Mouse (Mus musculus): Measurements from ENCODE around the gene Kank2. TPM values are rescaled to one million over a fixed set of nuclear protein-coding genes. Genes with fewer than 3 reads are reported as not detected.
A peak's percentile ranks its signal among the peaks of the same experiment; 100 is the strongest.

Kank2 gene
- polyA plus RNA-seq, 1 experiment from 2014 or later: 9.9 TPM

DNA sequence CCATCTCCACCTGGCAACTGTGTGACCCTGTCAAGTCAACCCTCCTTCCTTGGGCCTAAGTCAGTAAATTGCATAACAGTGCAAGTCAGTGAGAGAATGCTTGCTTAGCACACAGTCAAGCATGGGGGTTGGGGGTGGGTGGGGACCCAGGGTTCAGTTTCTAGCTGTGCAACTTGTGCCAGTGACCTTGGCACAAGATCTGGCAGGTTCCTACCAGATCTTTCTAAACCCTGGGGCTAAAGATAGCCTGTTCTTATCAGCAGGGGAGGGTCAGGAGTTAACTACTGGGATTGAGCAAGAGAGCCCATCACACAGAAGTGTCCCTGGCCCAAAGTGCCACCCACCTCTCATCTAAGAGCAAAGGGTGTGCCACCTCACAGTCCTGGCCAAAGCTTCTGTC, 36.4 kb downstream of the Kank2 start:
- Histone ChIP-seq H3K36me3 (ENCODE audit: control insufficient read depth, insufficient read depth, low read length) (no peaks in the 10 kb centered on the region), H3K4me2 (ENCODE audit: low read depth, low read length) (no peak overlapping the region), H3K27me3 (replicated peaks; ENCODE audit: control insufficient read depth, insufficient read depth, low read length) (no peaks in the 10 kb centered on the region), H3K9ac (ENCODE audit: low read depth, low read length) (no peak overlapping the region), H3K4me1 (ENCODE audit: control insufficient read depth, insufficient read depth, low read length) (peaks cover 14% of the 10 kb centered on the region), H3K27ac (ENCODE audit: low read length) (peak overlapping the region; percentile 34; the same call in 1 of the 2 replicates), H3K9me3 (ENCODE audit: control insufficient read depth, low read length) (no peaks in the 10 kb centered on the region), H3K4me3 (ENCODE audit: low read length) (no peak overlapping the region)
- ATAC-seq: peak; percentile 49

GRCm38 (mm10) chr9:21760155-21761088, 38.1 kb downstream of the Kank2 start, which contains the start of gene Spc24:
Spc24 (minus strand) TSS chr9:21760303.
- Histone ChIP-seq H3K9me3 (ENCODE audit: control insufficient read depth, low read length) (no peaks in the 10 kb centered on the region), H3K36me3 (ENCODE audit: control insufficient read depth, insufficient read depth, low read length) (peaks cover 8% of the 10 kb centered on the region), H3K4me1 (ENCODE audit: control insufficient read depth, insufficient read depth, low read length) (peaks cover 14% of the 10 kb centered on the region), H3K27me3 (replicated peaks; ENCODE audit: control insufficient read depth, insufficient read depth, low read length) (no peaks in the 10 kb centered on the region), H3K4me3 (ENCODE audit: low read length) (peak within 1 kb of the TSS; percentile 89), H3K9ac (ENCODE audit: low read depth, low read length) (peak within 1 kb of the TSS; percentile 86), H3K4me2 (ENCODE audit: low read depth, low read length) (peak within 1 kb of the TSS; percentile 73), H3K27ac (ENCODE audit: low read length) (peak within 1 kb of the TSS; percentile 59)
- ATAC-seq: peak; percentile 94
- WGBS: under 1% methylated on average over 52 of the region's 54 CpGs

- peak overlapping the region; percentile 59 for H3K27ac ChIP-seq (ENCODE audit: low read length)
- no peaks in the 10 kb centered on the region for H3K27me3 ChIP-seq (replicated peaks; ENCODE audit: control insufficient read depth, insufficient read depth, low read length)
- no peak; the same call in none of the 2 replicates for ATAC-seq
- H3K9ac ChIP-seq (ENCODE audit: low read depth, low read length): peak overlapping the region; percentile 86
- H3K4me3 ChIP-seq (ENCODE audit: low read length): peak overlapping the region; percentile 89
- H3K4me2 ChIP-seq (ENCODE audit: low read depth, low read length): peak overlapping the region; percentile 73
- H3K36me3 ChIP-seq (ENCODE audit: control insufficient read depth, insufficient read depth, low read length): peaks cover 8% of the 10 kb centered on the region
- no peaks in the 10 kb centered on the region for H3K9me3 ChIP-seq (ENCODE audit: control insufficient read depth, low read length)
- WGBS: under 1% methylated on average over 20 of the region's 20 CpGs
- peaks cover 15% of the 10 kb centered on the region for H3K4me1 ChIP-seq (ENCODE audit: control insufficient read depth, insufficient read depth, low read length)
These were observed 38.8 kb downstream of the Kank2 start for GRCm38 (mm10) chr9:21759718-21760117.

- Histone ChIP-seq H3K27me3 (replicated peaks; ENCODE audit: control insufficient read depth, insufficient read depth, low read length) (no peaks in the 10 kb centered on the region), H3K4me1 (ENCODE audit: control insufficient read depth, insufficient read depth, low read length) (peaks cover 24% of the 10 kb centered on the region), H3K9me3 (ENCODE audit: control insufficient read depth, low read length) (no peaks in the 10 kb centered on the region), H3K4me3 (ENCODE audit: low read length) (peak overlapping the region; percentile 89), H3K4me2 (ENCODE audit: low read depth, low read length) (peak overlapping the region; percentile 73), H3K27ac (ENCODE audit: low read length) (no peak overlapping the region), H3K36me3 (ENCODE audit: control insufficient read depth, insufficient read depth, low read length) (peaks cover 8% of the 10 kb centered on the region), H3K9ac (ENCODE audit: low read depth, low read length) (peak overlapping the region; percentile 86)
- no peak for ATAC-seq
- 53% methylated on average over 14 of the region's 14 CpGs for WGBS
These were observed 39.7 kb downstream of the Kank2 start for GRCm38 (mm10) chr9:21758576-21759529.

GRCm38 (mm10) chr9:21754516-21755321, 43.8 kb downstream of the Kank2 start:
- Histone ChIP-seq H3K27ac (ENCODE audit: low read length) (no peak overlapping the region; the same call in 1 of the 2 replicates), H3K4me3 (ENCODE audit: low read length) (no peak overlapping the region), H3K9me3 (ENCODE audit: control insufficient read depth, low read length) (no peaks in the 10 kb centered on the region), H3K4me1 (ENCODE audit: control insufficient read depth, insufficient read depth, low read length) (peaks cover 37% of the 10 kb centered on the region), H3K9ac (ENCODE audit: low read depth, low read length) (peak overlapping the region; percentile 37; the same call in 1 of the 2 replicates), H3K27me3 (replicated peaks; ENCODE audit: control insufficient read depth, insufficient read depth, low read length) (no peaks in the 10 kb centered on the region), H3K36me3 (ENCODE audit: control insufficient read depth, insufficient read depth, low read length) (peaks cover 8% of the 10 kb centered on the region), H3K4me2 (ENCODE audit: low read depth, low read length) (no peak overlapping the region)
- WGBS: 76% methylated on average over 13 of the region's 13 CpGs
- no peak for ATAC-seq

GRCm38 (mm10) chr9:21754003-21754402, 44.5 kb downstream of the Kank2 start:
- H3K4me2 ChIP-seq (ENCODE audit: low read depth, low read length): no peak overlapping the region
- H3K4me3 ChIP-seq (ENCODE audit: low read length): no peak overlapping the region
- H3K27ac ChIP-seq (ENCODE audit: low read length): 0 out of 2 replicates have a peak overlapping the region, but pooled peaks have one; percentile 6
- no peaks in the 10 kb centered on the region for H3K27me3 ChIP-seq (replicated peaks; ENCODE audit: control insufficient read depth, insufficient read depth, low read length)
- H3K9me3 ChIP-seq (ENCODE audit: control insufficient read depth, low read length): no peaks in the 10 kb centered on the region
- peaks cover 33% of the 10 kb centered on the region for H3K4me1 ChIP-seq (ENCODE audit: control insufficient read depth, insufficient read depth, low read length)
- H3K9ac ChIP-seq (ENCODE audit: low read depth, low read length): 0 out of 2 replicates have a peak overlapping the region, but pooled peaks have one; percentile 37
- 55% methylated on average over 2 of the region's 2 CpGs for WGBS
- peak; percentile 64 for ATAC-seq
- peaks cover 12% of the 10 kb centered on the region for H3K36me3 ChIP-seq (ENCODE audit: control insufficient read depth, insufficient read depth, low read length)

DNA sequence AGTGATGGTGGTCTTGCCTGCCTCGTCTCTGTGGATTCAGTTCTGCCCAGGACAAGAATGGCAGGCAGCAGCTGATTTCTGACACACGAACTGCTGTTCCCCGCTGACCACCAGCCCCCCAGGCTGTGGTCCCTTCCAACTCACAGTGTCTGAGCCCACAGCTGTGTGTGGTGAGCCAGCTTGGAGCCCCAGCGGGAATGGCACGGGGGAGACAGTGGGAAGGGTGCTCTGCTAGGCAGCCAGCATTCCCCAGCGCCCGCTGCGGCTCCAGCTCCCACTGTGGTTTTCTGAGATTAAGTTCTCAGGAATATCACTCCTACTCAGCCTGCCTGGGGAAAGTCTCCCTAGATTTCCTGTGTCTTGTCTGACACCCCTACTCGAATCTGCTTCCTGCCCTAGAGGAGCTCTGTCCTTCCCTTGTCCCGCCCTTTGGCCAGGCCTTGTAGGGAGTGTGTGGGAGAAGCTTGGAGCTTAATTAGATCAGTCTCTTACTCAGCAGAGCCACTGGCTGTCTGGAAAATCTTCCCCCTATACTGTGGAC, 46.2 kb downstream of the Kank2 start:
- WGBS: 47% methylated on average over 10 of the region's 10 CpGs

GRCm38 (mm10) chr9:21751347-21751746, 47.2 kb downstream of the Kank2 start:
- Histone ChIP-seq H3K9me3 (ENCODE audit: control insufficient read depth, low read length) (no peaks in the 10 kb centered on the region), H3K4me2 (ENCODE audit: low read depth, low read length) (no peak overlapping the region), H3K27ac (ENCODE audit: low read length) (peak overlapping the region; percentile 94), H3K4me1 (ENCODE audit: control insufficient read depth, insufficient read depth, low read length) (peaks cover 30% of the 10 kb centered on the region), H3K4me3 (ENCODE audit: low read length) (no peak overlapping the region), H3K36me3 (ENCODE audit: control insufficient read depth, insufficient read depth, low read length) (peaks cover 31% of the 10 kb centered on the region), H3K27me3 (replicated peaks; ENCODE audit: control insufficient read depth, insufficient read depth, low read length) (no peaks in the 10 kb centered on the region), H3K9ac (ENCODE audit: low read depth, low read length) (no peak overlapping the region)
- 62% methylated on average over 6 of the region's 6 CpGs for WGBS
- no peak for ATAC-seq

More for the DNA sequence above, 46.2 kb downstream of the Kank2 start:
- peak; percentile 70 for ATAC-seq
- Histone ChIP-seq H3K9ac (ENCODE audit: low read depth, low read length) (peak overlapping the region; percentile 56), H3K27ac (ENCODE audit: low read length) (peak overlapping the region; percentile 94), H3K27me3 (replicated peaks; ENCODE audit: control insufficient read depth, insufficient read depth, low read length) (no peaks in the 10 kb centered on the region), H3K4me1 (ENCODE audit: control insufficient read depth, insufficient read depth, low read length) (peaks cover 30% of the 10 kb centered on the region), H3K36me3 (ENCODE audit: control insufficient read depth, insufficient read depth, low read length) (peaks cover 25% of the 10 kb centered on the region), H3K4me2 (ENCODE audit: low read depth, low read length) (0 out of 2 replicates have a peak overlapping the region, but pooled peaks have one; percentile 12), H3K4me3 (ENCODE audit: low read length) (no peak overlapping the region), H3K9me3 (ENCODE audit: control insufficient read depth, low read length) (no peaks in the 10 kb centered on the region)

Data from intestine, embryonic 16.5 days (tissue).